Mouse (Mus musculus) neural tube, embryonic 13.5 days (tissue): ENCODE data around the gene Lrba. TPM values are rescaled to one million over a fixed set of nuclear protein-coding genes. Genes with fewer than 3 reads are reported as not detected.

Experiments used
- ATAC-seq: fragments of 200-750 bp; cut with Nextera tagmentation; 2 replicates; pipeline ENCODE4 v1.8.0; 2017; ENCODE audit warnings: low read depth, mild to moderate bottlenecking, moderate TSS enrichment, moderate library complexity
- H3K27ac ChIP-seq: fragments of 300-500 bp; sonication (generic); replicated peaks from 2 replicates; pipeline ENCODE4 v1.5.1; 2015; ENCODE audit warnings: moderate library complexity, mild to moderate bottlenecking, inconsistent platforms
- H3K27me3 ChIP-seq: fragments of 300-500 bp; sonication (generic); 2 replicates; pipeline ENCODE4 v1.6.1; 2015; ENCODE audit warnings: mild to moderate bottlenecking, inconsistent platforms
- H3K36me3 ChIP-seq: fragments of 300-500 bp; sonication (generic); 2 replicates; pipeline ENCODE4 v1.6.1; 2015; ENCODE audit warnings: mild to moderate bottlenecking, inconsistent platforms
- H3K4me1 ChIP-seq: fragments of 300-500 bp; sonication (generic); replicated peaks from 2 replicates; pipeline ENCODE4 v1.6.1; 2015; ENCODE audit warnings: inconsistent platforms
- H3K4me2 ChIP-seq: fragments of 300-500 bp; sonication (generic); 2 replicates; pipeline ENCODE4 v1.6.1; 2015; ENCODE audit warnings: inconsistent platforms, mild to moderate bottlenecking, moderate library complexity
- H3K4me3 ChIP-seq: fragments of 300-500 bp; sonication (generic); 2 replicates; pipeline ENCODE4 v1.5.1; 2015; ENCODE audit warnings: mild to moderate bottlenecking, inconsistent platforms
- H3K9ac ChIP-seq: fragments of 300-500 bp; sonication (generic); 2 replicates; pipeline ENCODE4 v1.6.1; 2015; ENCODE audit warnings: moderate library complexity, mild to moderate bottlenecking, inconsistent platforms
- H3K9me3 ChIP-seq: fragments of 300-500 bp; sonication (generic); 2 replicates; pipeline ENCODE4 v1.6.1; 2016; ENCODE audit warnings: inconsistent platforms
- WGBS: fragments of 180-500 bp; shearing (Covaris S2); methylation state at CpG from one replicate; pipeline ENCODE4 v1.1.7; 2015; 5-methylcytosine and 5-hydroxymethylcytosine counted together
- polyA plus RNA-seq: library from polyadenylated mRNA; unstranded; fragments of >200 nt; fragmentation: Nextera tagmentation; extraction: Ambion mirVana; gene quantifications from 2 replicates; pipeline ENCODE4 v1.2.1, GENCODE M21; 2015

The Lrba gene
- polyA plus RNA-seq, 1 experiment from 2014 or later, result 5.9 TPM

- 70% methylated on average over 1 of the region's 1 CpGs for WGBS
- H3K27ac ChIP-seq, result peak overlapping the region; percentile 75
Measured at GRCm38 (mm10) chr3:86711530-86711929, 487.1 kb downstream of the Lrba start.

GRCm38 (mm10) chr3:86712758-86713157 is 488.3 kb downstream of the Lrba start:
- H3K27ac ChIP-seq, result peak overlapping the region; percentile 62
- no peak overlapping the region for H3K4me3 ChIP-seq
- no peaks in the 10 kb centered on the region for H3K36me3 ChIP-seq
- H3K9me3 ChIP-seq, result no peaks in the 10 kb centered on the region
- 33% methylated on average over 3 of the region's 3 CpGs for WGBS
- H3K9ac ChIP-seq, result no peak overlapping the region
- no peaks in the 10 kb centered on the region for H3K27me3 ChIP-seq
- peak; percentile 70 for ATAC-seq
- peaks cover 21% of the 10 kb centered on the region for H3K4me1 ChIP-seq
- no peak overlapping the region for H3K4me2 ChIP-seq

More at GRCm38 (mm10) chr3:86711530-86711929, 487.1 kb downstream of the Lrba start:
- Histone ChIP-seq H3K27me3 (no peaks in the 10 kb centered on the region), H3K4me1 (peaks cover 21% of the 10 kb centered on the region), H3K4me3 (no peak overlapping the region), H3K9me3 (no peaks in the 10 kb centered on the region), H3K4me2 (no peak overlapping the region), H3K9ac (no peak overlapping the region), H3K36me3 (no peaks in the 10 kb centered on the region)
- no peak for ATAC-seq

GRCm38 (mm10) chr3:86714446-86714845 is 490.0 kb downstream of the Lrba start:
- no peak overlapping the region for H3K27ac ChIP-seq

GRCm38 (mm10) chr3:86723415-86724298 is 499.2 kb downstream of the Lrba start:
- no peak overlapping the region for H3K27ac ChIP-seq

More at GRCm38 (mm10) chr3:86714446-86714845, 490.0 kb downstream of the Lrba start:
- Histone ChIP-seq H3K27me3 (no peaks in the 10 kb centered on the region), H3K4me3 (no peak overlapping the region), H3K36me3 (no peaks in the 10 kb centered on the region), H3K4me2 (no peak overlapping the region), H3K9ac (no peak overlapping the region), H3K4me1 (peaks cover 21% of the 10 kb centered on the region), H3K9me3 (no peaks in the 10 kb centered on the region)
- no peak for ATAC-seq
- 73% methylated on average over 2 of the region's 2 CpGs for WGBS

GRCm38 (mm10) chr3:86725113-86725512 is 500.6 kb downstream of the Lrba start:
- H3K9ac ChIP-seq, result no peak overlapping the region
- peaks cover 6% of the 10 kb centered on the region; the same call in 1 of the 2 replicates for H3K4me1 ChIP-seq
- 86% methylated on average over 9 of the region's 9 CpGs for WGBS

More at GRCm38 (mm10) chr3:86723415-86724298, 499.2 kb downstream of the Lrba start:
- Histone ChIP-seq H3K4me1 (peaks cover 6% of the 10 kb centered on the region; the same call in 1 of the 2 replicates), H3K9me3 (no peaks in the 10 kb centered on the region), H3K9ac (no peak overlapping the region), H3K27me3 (no peaks in the 10 kb centered on the region), H3K36me3 (no peaks in the 10 kb centered on the region), H3K4me2 (no peak overlapping the region), H3K4me3 (no peak overlapping the region)
- no peak for ATAC-seq
- 27% methylated on average over 9 of the region's 9 CpGs for WGBS

GRCm38 (mm10) chr3:86738831-86739230 is 514.4 kb downstream of the Lrba start:
- Histone ChIP-seq H3K27me3 (no peaks in the 10 kb centered on the region), H3K4me2 (no peak overlapping the region), H3K9ac (no peak overlapping the region), H3K36me3 (no peaks in the 10 kb centered on the region), H3K27ac (peak overlapping the region; percentile 39; the same call in 1 of the 2 replicates), H3K4me3 (no peak overlapping the region), H3K9me3 (no peaks in the 10 kb centered on the region), H3K4me1 (peaks cover 23% of the 10 kb centered on the region)
- no peak for ATAC-seq
- 78% methylated on average over 3 of the region's 3 CpGs for WGBS

More at GRCm38 (mm10) chr3:86725113-86725512, 500.6 kb downstream of the Lrba start:
- no peak overlapping the region for H3K4me3 ChIP-seq
- ATAC-seq, result no peak
- H3K9me3 ChIP-seq, result no peaks in the 10 kb centered on the region
- no peaks in the 10 kb centered on the region for H3K27me3 ChIP-seq
- H3K27ac ChIP-seq, result no peak overlapping the region
- H3K36me3 ChIP-seq, result no peaks in the 10 kb centered on the region
- no peak overlapping the region for H3K4me2 ChIP-seq

- Histone ChIP-seq H3K4me1 (peaks cover 31% of the 10 kb centered on the region), H3K4me2 (0 out of 2 replicates have a peak overlapping the region, but pooled peaks have one; percentile 3), H3K9ac (no peak overlapping the region), H3K4me3 (no peak overlapping the region), H3K9me3 (no peaks in the 10 kb centered on the region), H3K36me3 (no peaks in the 10 kb centered on the region), H3K27ac (peak overlapping the region; percentile 78), H3K27me3 (no peaks in the 10 kb centered on the region)
- WGBS, result 47% methylated on average over 4 of the region's 4 CpGs
- peak; percentile 86 for ATAC-seq
Measured at GRCm38 (mm10) chr3:86739745-86740144, 515.3 kb downstream of the Lrba start.

- no peaks in the 10 kb centered on the region for H3K27me3 ChIP-seq
- peak overlapping the region; percentile 30 for H3K4me2 ChIP-seq
- 55% methylated on average over 4 of the region's 4 CpGs for WGBS
- H3K9me3 ChIP-seq, result no peaks in the 10 kb centered on the region
- no peak overlapping the region for H3K4me3 ChIP-seq
- H3K9ac ChIP-seq, result 0 out of 2 replicates have a peak overlapping the region, but pooled peaks have one; percentile 26
- peak; percentile 59; the same call in 1 of the 2 replicates for ATAC-seq
- H3K36me3 ChIP-seq, result no peaks in the 10 kb centered on the region
- H3K4me1 ChIP-seq, result peaks cover 46% of the 10 kb centered on the region
- H3K27ac ChIP-seq, result peak overlapping the region; percentile 88
Measured at GRCm38 (mm10) chr3:86745348-86745747, 520.9 kb downstream of the Lrba start.

- Histone ChIP-seq H3K4me1 (peaks cover 50% of the 10 kb centered on the region), H3K27me3 (no peaks in the 10 kb centered on the region), H3K27ac (peak overlapping the region; percentile 88), H3K4me3 (no peak overlapping the region), H3K9ac (peak overlapping the region; percentile 8; the same call in 1 of the 2 replicates), H3K4me2 (peak overlapping the region; percentile 30), H3K36me3 (no peaks in the 10 kb centered on the region), H3K9me3 (no peaks in the 10 kb centered on the region)
- peak; percentile 89 for ATAC-seq
- WGBS, result 37% methylated on average over 10 of the region's 10 CpGs
Measured at GRCm38 (mm10) chr3:86745769-86746512, 521.5 kb downstream of the Lrba start.

GRCm38 (mm10) chr3:86750652-86751051 is 526.2 kb downstream of the Lrba start:
- Histone ChIP-seq H3K4me3 (no peak overlapping the region), H3K9ac (peak overlapping the region; percentile 52), H3K9me3 (no peaks in the 10 kb centered on the region), H3K36me3 (no peaks in the 10 kb centered on the region), H3K4me1 (peaks cover 45% of the 10 kb centered on the region), H3K4me2 (peak overlapping the region; percentile 33), H3K27ac (peak overlapping the region; percentile 87), H3K27me3 (no peaks in the 10 kb centered on the region)
- WGBS, result 29% methylated on average over 7 of the region's 7 CpGs
- no peak for ATAC-seq

- H3K27ac ChIP-seq, result peak overlapping the region; percentile 61; the same call in 1 of the 2 replicates
- 0 out of 2 replicates have a peak overlapping the region, but pooled peaks have one; percentile 6 for H3K9ac ChIP-seq
- WGBS, result 36% methylated on average over 6 of the region's 6 CpGs
- H3K9me3 ChIP-seq, result no peaks in the 10 kb centered on the region
- no peak overlapping the region for H3K4me3 ChIP-seq
- ATAC-seq, result no peak
- H3K4me2 ChIP-seq, result no peak overlapping the region
- no peaks in the 10 kb centered on the region for H3K36me3 ChIP-seq
- peaks cover 29% of the 10 kb centered on the region for H3K4me1 ChIP-seq
- no peaks in the 10 kb centered on the region for H3K27me3 ChIP-seq
Measured at GRCm38 (mm10) chr3:86754178-86754577, 529.7 kb downstream of the Lrba start.
